Mouse (Mus musculus) small intestine, adult 2 months (tissue): ENCODE results near the gene Ppp1r1b.

Source experiments
- CTCF ChIP-seq: fragments of 200-500 bp; IDR thresholded peaks from 2 replicates; pipeline ENCODE4 v1.5.1; 2012; ENCODE audit warnings: low read depth, mild to moderate bottlenecking, control low read depth, inconsistent platforms, low read length, moderate library complexity, mixed read lengths; ENCODE audit not compliant: insufficient replicate concordance, insufficient read length; ENCODE audit errors: extremely low read depth
- POLR2A ChIP-seq: fragments of 200-500 bp; IDR thresholded peaks from 2 replicates; pipeline ENCODE4 v1.6.1; 2012; ENCODE audit warnings: low read depth, mild to moderate bottlenecking, control low read depth, inconsistent platforms, low read length, moderate library complexity

DNA sequence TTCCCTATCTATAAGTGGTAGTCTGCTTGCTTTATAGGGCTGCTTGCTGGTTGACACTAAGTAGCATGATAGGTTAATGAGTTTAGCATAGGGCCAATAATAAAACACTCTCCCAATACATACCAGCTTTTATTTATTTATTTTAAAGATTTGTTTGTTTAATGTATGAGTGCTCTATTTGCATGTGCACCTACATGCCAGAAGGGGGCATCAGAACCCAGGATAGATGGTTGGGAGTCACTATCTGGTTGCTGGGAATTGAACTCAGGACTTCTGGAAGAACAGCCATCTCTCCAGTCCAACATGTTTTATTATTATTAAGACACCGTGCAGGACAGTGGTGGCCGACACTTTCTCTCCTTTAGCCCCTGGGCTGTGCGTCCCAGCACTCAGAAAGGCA, 16.0 kb upstream of the Ppp1r1b start:
- TF ChIP-seq POLR2A (no peak), CTCF (no peak)
